Mouse (Mus musculus): ENCODE measurements around the gene Angpt4. TPM values are rescaled to one million over a fixed set of nuclear protein-coding genes. Genes with fewer than 3 reads are reported as not detected.
A peak's percentile ranks its signal among the peaks of the same experiment; 100 is the strongest.

Gene Angpt4
- polyA plus RNA-seq, 1 experiment: 2.8 TPM

- no peak for DNase-seq (ENCODE audit: low spot score)
These were observed 69.3 kb downstream of the Angpt4 start for GRCm38 (mm10) chr2:151980355-151980693.

GRCm38 (mm10) chr2:151981268-151981667 is 70.3 kb downstream of the Angpt4 start:
- no peak for DNase-seq (ENCODE audit: low spot score)

GRCm38 (mm10) chr2:151982476-151982875 is 71.5 kb downstream of the Angpt4 start:
- no peak for DNase-seq (ENCODE audit: low spot score)

- no peak for DNase-seq (ENCODE audit: low spot score)
These were observed 73.0 kb downstream of the Angpt4 start for GRCm38 (mm10) chr2:151984019-151984418.

GRCm38 (mm10) chr2:151985426-151986172 is 74.6 kb downstream of the Angpt4 start:
- DNase-seq (ENCODE audit: low spot score): no peak

GRCm38 (mm10) chr2:151986958-151987357 is 75.9 kb downstream of the Angpt4 start:
- DNase-seq (ENCODE audit: low spot score): no peak

- no peak for DNase-seq (ENCODE audit: low spot score)
These were observed 78.0 kb downstream of the Angpt4 start for GRCm38 (mm10) chr2:151988978-151989377.

GRCm38 (mm10) chr2:151990985-151991394 is 80.0 kb downstream of the Angpt4 start:
- DNase-seq (ENCODE audit: low spot score): no peak

- no peak for DNase-seq (ENCODE audit: low spot score)
These were observed 80.4 kb downstream of the Angpt4 start for GRCm38 (mm10) chr2:151991446-151991845.

GRCm38 (mm10) chr2:151994350-151995122 is 83.5 kb downstream of the Angpt4 start:
- DNase-seq (ENCODE audit: low spot score): peak; percentile 58

Other genes with a start within 250 kb of the Angpt4 start
- gene Rad21l, start 242.7 kb upstream of the Angpt4 start, polyA plus RNA-seq (2012; rRNA removed): not detected in 2 replicates
- gene Tmem74b, start 209.2 kb upstream of the Angpt4 start, polyA plus RNA-seq (2012; rRNA removed): 0.27 and 0.39 TPM in 2 replicates
- 30.3 and 32.5 TPM in 2 replicates for gene Psmf1, start 167.0 kb upstream of the Angpt4 start, polyA plus RNA-seq (2012; rRNA removed)
- gene Rspo4, start 68.3 kb upstream of the Angpt4 start, polyA plus RNA-seq (2012; rRNA removed): not detected in 2 replicates
- gene Fam110a, start 69.0 kb downstream of the Angpt4 start, polyA plus RNA-seq (2012; rRNA removed): 20.0 and 20.2 TPM in 2 replicates
- 34.0 and 37.1 TPM in 2 replicates for gene Slc52a3, start 85.3 kb downstream of the Angpt4 start, polyA plus RNA-seq (2012; rRNA removed)
- 0.01 TPM in 1 of 2 replicates, not detected in the other for gene Scrt2, start 170.3 kb downstream of the Angpt4 start, polyA plus RNA-seq (2012; rRNA removed)
- gene Srxn1, start 194.3 kb downstream of the Angpt4 start, polyA plus RNA-seq (2012; rRNA removed): 44.9 and 46.3 TPM in 2 replicates
- gene Tcf15, start 232.4 kb downstream of the Angpt4 start, polyA plus RNA-seq (2012; rRNA removed): 2.3 and 2.8 TPM in 2 replicates